Mouse (Mus musculus): ENCODE measurements around the gene Btg1.

Btg1 gene

GRCm38 (mm10) chr10:96616709-96617116, at the start of gene Btg1:
TSS of gene Btg1 (plus strand) at chr10:96617006.
- peak; percentile 99 for DNase-seq (ENCODE audit: low spot score)

- DNase-seq (ENCODE audit: low spot score) = no peak
These were observed 47.3 kb upstream of the Btg1 start for GRCm38 (mm10) chr10:96569469-96569868.

- no peak for DNase-seq (ENCODE audit: low spot score)
These were observed 45.6 kb upstream of the Btg1 start for GRCm38 (mm10) chr10:96571176-96571575.

DNA sequence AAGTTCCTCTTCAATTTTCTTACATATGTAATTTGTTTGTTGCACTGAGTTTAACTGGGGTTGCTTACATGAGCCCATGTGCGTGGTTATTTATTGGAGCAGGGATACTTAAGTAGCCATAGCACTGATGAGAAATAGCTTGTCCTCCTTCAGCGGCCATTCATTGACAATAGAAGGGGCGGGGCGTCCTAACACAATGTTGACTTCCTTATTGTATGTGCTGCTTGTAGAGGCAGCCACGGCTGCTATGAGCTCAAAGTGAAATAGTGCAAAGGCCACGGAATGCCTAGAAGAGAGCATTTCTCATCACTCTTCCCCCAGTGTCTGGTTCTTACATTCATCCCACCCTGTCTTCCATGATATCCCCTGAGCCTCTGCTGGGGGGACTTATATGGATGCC, 42.0 kb upstream of the Btg1 start:
- DNase-seq (ENCODE audit: low spot score) = no peak

- no peak for DNase-seq (ENCODE audit: low spot score)
These were observed 41.5 kb upstream of the Btg1 start for GRCm38 (mm10) chr10:96575338-96575737.

- DNase-seq (ENCODE audit: low spot score) = no peak
These were observed 37.9 kb upstream of the Btg1 start for GRCm38 (mm10) chr10:96578924-96579323.

DNA sequence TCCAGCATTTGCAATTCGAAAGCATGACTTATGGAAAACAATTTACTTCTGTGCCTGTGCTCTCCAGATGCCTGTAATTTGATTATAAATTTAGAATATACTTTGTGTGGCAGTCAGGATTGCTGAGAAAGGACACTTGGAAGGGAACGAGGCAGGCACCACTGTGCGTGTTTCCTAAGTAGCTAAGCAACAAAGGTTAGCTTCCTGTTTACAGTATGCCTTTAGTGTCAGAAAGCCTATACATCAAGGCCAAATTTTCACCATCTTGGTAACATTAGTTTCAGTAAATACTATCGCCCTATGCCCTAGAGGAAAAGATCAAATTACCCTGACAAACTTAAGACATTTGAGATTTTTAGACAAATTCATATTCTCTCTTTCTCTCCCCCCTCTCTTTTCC, 37.4 kb upstream of the Btg1 start:
- no peak for DNase-seq (ENCODE audit: low spot score)

DNA sequence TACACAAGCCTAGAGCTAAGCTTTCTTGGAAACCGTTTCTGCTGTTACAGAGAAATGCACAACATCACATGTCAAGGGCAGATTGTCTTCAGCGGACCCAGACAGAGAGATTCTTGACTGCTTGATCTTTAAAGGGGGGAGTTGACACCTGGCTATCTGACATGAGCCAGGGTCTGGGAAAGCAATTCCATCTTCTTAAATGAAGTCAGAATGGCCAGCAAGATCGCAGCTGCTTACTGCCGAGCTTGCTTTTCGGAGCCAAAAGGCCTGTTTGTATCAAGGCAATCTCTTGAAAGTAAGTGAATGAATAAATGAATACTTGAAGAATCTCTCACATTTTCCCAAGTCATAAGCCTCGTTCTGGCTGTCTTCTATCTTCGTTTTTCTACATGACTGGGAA, 36.6 kb upstream of the Btg1 start:
- DNase-seq (ENCODE audit: low spot score) = no peak

- no peak for DNase-seq (ENCODE audit: low spot score)
These were observed 35.6 kb upstream of the Btg1 start for GRCm38 (mm10) chr10:96581232-96581631.

- DNase-seq (ENCODE audit: low spot score) = no peak
These were observed 30.5 kb upstream of the Btg1 start for GRCm38 (mm10) chr10:96586191-96586880.

GRCm38 (mm10) chr10:96586881-96587217, 30.0 kb upstream of the Btg1 start:
- no peak for DNase-seq (ENCODE audit: low spot score)

GRCm38 (mm10) chr10:96588233-96588632, 28.6 kb upstream of the Btg1 start:
- no peak for DNase-seq (ENCODE audit: low spot score)

DNA sequence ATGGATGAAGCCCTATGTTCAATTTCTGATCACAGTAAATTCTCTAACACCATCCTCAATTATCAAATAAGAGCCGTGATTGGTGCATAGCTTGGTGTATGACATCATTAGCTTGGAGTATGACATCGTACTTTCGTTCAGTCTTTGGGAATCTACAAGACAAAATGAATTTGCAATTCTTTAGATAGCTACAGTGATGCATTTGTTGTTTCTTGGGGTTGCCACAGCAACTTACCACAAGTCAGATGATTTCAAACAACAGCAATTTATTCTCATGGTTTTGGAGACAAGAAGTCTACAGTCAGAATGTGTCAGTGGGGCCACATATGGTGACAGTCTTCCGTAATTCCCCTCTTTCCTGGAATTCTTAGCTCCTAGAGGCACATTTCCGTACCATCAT, 27.0 kb upstream of the Btg1 start:
- no peak for DNase-seq (ENCODE audit: low spot score)

GRCm38 (mm10) chr10:96592089-96592488, 24.7 kb upstream of the Btg1 start:
- no peak for DNase-seq (ENCODE audit: low spot score)

- no peak for DNase-seq (ENCODE audit: low spot score)
These were observed 21.2 kb upstream of the Btg1 start for GRCm38 (mm10) chr10:96595435-96596132.

DNA sequence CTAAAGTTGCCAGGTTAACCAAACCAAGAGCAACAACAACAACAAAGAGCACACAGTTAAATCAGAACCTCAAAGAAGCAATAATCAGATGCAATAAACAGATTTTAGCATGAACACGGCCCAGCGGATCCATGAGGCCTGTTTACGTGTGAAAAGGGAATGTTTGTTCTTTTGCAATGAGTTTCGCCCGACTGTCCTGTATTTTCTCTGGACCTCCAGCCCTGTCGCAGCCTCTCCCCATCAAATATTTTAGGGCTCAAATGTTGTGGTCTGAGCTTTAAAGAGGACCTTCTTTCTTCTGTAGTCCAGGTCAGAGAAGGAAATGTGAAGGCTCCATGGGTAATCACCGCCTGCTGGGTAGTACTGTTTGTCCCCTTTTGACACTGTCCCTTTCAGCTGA, 20.4 kb upstream of the Btg1 start:
- no peak for DNase-seq (ENCODE audit: low spot score)

DNA sequence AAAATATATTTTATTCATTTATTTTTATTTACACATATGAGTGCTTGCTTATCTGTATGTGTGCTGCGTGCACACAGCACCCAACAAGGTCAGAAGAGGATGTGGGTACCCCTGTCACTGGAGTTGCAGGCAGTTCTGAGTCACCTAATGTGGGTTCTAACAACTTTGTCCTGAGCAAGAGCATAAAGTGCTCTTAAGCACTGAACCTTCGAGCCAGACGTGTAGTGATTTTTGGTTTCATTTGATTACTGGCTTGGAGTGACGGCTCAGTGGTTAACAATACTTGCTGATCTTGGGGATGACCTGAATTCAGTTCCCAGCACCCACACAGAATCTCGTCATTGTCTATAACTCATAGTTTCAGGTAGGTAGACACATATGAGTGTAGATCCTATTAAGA, 17.2 kb upstream of the Btg1 start:
- no peak for DNase-seq (ENCODE audit: low spot score)

DNA sequence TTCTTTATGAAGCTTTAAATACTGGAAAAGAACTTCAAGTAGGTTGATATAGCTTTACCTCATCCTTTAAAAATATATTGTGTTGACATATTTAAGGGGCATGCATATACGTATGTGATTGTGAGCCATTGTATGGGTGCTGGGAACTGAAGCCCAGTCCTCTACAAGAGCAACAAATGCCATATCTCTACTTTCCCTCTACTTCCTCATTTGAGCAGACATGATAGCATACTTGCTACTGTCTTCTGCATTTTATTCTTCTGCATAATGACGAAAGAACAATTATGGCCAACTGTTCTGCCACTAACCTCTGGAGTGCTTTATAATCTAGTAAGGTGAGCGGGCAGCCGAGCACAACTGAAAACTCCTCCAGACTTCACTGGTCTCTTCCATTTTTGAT, 15.1 kb upstream of the Btg1 start:
- DNase-seq (ENCODE audit: low spot score) = no peak

GRCm38 (mm10) chr10:96602339-96602738, 14.5 kb upstream of the Btg1 start:
- no peak for DNase-seq (ENCODE audit: low spot score)

DNA sequence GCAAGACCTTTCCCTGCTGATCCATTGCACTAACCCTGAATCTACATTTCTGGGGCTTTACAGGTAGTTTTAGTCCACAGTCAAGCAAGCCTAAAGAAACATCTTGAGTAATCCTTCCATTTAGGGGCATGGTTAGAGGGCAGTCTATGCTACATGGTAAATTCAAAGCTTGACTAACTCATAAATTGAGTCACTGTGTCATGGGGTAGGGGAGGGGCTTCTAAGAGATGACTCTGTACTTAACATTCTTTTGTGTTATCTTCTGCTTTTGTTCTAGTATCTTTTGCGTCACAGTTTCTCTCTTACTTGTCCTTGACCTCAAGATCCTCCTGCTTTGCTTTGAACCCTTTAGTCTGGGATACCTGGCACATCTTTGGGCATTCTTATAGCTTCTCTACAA, 11.6 kb upstream of the Btg1 start:
- DNase-seq (ENCODE audit: low spot score) = no peak

DNA sequence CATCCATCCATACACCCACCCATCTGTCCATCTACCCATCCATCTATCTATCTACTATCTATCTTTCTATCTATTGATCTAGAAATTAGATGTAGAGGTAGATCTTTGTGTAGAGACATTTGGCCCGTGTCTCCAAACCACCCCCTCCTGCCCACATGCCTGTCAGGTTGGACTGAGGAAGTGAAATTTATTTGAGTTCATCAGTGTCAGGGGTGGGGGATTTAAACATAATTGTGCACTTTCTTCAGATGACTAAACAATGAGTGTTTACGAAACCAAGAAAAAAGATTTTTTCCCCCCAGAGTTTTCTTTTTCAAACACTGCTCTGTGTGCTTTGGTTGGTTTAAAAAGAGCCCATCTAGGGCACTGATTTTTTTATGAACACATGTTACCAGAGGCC, 10.9 kb upstream of the Btg1 start:
- no peak for DNase-seq (ENCODE audit: low spot score)

DNA sequence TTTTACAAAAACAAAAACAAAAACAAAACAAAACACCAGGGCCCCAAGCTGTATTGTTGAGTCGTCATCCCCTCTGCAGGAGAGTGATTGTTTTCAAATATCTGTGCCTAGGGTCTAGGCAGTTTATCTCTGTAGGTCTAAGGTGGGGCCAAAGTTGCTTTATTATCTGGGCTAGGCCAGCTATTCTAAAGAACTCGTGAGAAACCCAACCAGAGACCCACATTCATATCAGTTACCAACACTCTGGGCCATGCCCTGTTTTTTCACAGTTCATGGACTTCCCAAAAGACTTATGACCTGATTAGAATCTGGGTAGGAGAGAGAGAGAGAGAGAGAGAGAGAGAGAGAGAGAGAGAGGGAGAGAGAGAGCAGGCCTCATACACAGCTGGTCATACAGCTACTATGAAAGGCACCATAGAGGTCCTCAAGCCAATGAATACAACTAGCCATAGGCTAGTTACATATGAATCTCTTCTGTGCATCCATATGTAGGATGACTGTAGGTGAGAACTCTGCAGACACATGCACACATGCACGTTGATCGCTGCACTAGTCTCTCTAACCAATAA, 9.1 kb upstream of the Btg1 start:
- DNase-seq (ENCODE audit: low spot score) = no peak
